Mouse (Mus musculus) CH12.LX (cell line): ENCODE measurements around the gene Clba1. TPM values are rescaled to one million over a fixed set of nuclear protein-coding genes. Genes with fewer than 3 reads are reported as not detected.

ENCODE experiments used
- DNase-seq: peaks from one replicate; pipeline ENCODE4 v3.0.0-alpha.2; 2013; ENCODE audit errors: extremely low read depth
- H3K27ac ChIP-seq: 2 replicates; pipeline ENCODE4 v1.5.1; 2012; ENCODE audit warnings: low read depth, mild to moderate bottlenecking, control low read depth, moderate library complexity; ENCODE audit not compliant: insufficient read depth
- H3K27me3 ChIP-seq: replicated peaks from 2 replicates; pipeline ENCODE3; 2012; ENCODE audit warnings: inconsistent platforms
- H3K36me3 ChIP-seq, 2 experiments: replicated peaks in 1 of 2; 2 replicates each; pipeline versions ENCODE3 to v1.6.1; 2012; ENCODE audit warnings: inconsistent platforms in 1 of 2, low read length in 1 of 2, mild to moderate bottlenecking in 1 of 2, mixed read lengths in 1 of 2, moderate library complexity in 1 of 2; ENCODE audit not compliant: control insufficient read depth in 1 of 2, insufficient read depth in 1 of 2
- H3K4me1 ChIP-seq, 2 experiments: 2 replicates each; pipeline ENCODE4 v1.6.1; 2012; ENCODE audit warnings: inconsistent platforms in 1 of 2, moderate library complexity in 1 of 2; ENCODE audit not compliant: insufficient read depth in 2 of 2, control insufficient read depth in 1 of 2
- H3K4me2 ChIP-seq: 2 replicates; pipeline ENCODE4 v1.6.1; 2012; ENCODE audit warnings: low read depth, mild to moderate bottlenecking, control low read depth; ENCODE audit not compliant: poor library complexity, insufficient read depth, severe bottlenecking
- H3K4me3 ChIP-seq, 3 experiments: fragments of 150-350 bp in 1 of 3; sonication (generic) in 1 of 3; replicated peaks in 1 of 3; 2 replicates each; pipeline versions ENCODE3 to v1.5.1; 2011 to 2012; ENCODE audit warnings: low read depth in 2 of 3, low read length in 2 of 3, mild to moderate bottlenecking in 2 of 3, moderate library complexity in 2 of 3, control low read depth in 1 of 3, improper control_type of control experiment in 1 of 3, inconsistent platforms in 1 of 3, mixed read lengths in 1 of 3; ENCODE audit not compliant: poor library complexity in 1 of 3
- H3K79me2 ChIP-seq: replicated peaks from 2 replicates; pipeline ENCODE4 v1.6.1; 2012; ENCODE audit warnings: mild to moderate bottlenecking, moderate library complexity; ENCODE audit not compliant: control insufficient read depth, poor library complexity, insufficient read depth, severe bottlenecking; ENCODE audit errors: extremely low read depth
- H3K9ac ChIP-seq: 2 replicates; pipeline ENCODE4 v1.6.1; 2012; ENCODE audit warnings: low read depth, mild to moderate bottlenecking, control low read depth, moderate library complexity; ENCODE audit not compliant: insufficient read depth
- H3K9me3 ChIP-seq: replicated peaks from 2 replicates; pipeline ENCODE3; 2012; ENCODE audit warnings: low read length, inconsistent platforms, mixed read lengths
- CHD2 ChIP-seq: IDR thresholded peaks from 2 replicates; pipeline ENCODE4 v1.6.1; 2011; ENCODE audit warnings: low read length, improper control_type of control experiment
- CTCF ChIP-seq, 2 experiments: IDR thresholded peaks in 1 of 2; conservative IDR thresholded peaks in 1 of 2; 2 replicates each; pipeline ENCODE4 v1.5.1; 2011 to 2012; ENCODE audit warnings: low read depth in 2 of 2, low read length in 2 of 2, improper control_type of control experiment in 1 of 2, inconsistent platforms in 1 of 2, mild to moderate bottlenecking in 1 of 2, moderate library complexity in 1 of 2
- EP300 ChIP-seq: IDR thresholded peaks from 2 replicates; pipeline ENCODE4 v1.6.1; 2011; ENCODE audit warnings: low read length, improper control_type of control experiment
- ETS1 ChIP-seq: conservative IDR thresholded peaks from 2 replicates; pipeline ENCODE4 v1.6.1; 2012; ENCODE audit warnings: low read depth, mild to moderate bottlenecking, inconsistent platforms, low read length, improper control_type of control experiment, moderate library complexity
- HCFC1 ChIP-seq: IDR thresholded peaks from 2 replicates; pipeline ENCODE4 v1.6.1; 2012; ENCODE audit warnings: low read depth, mild to moderate bottlenecking, inconsistent platforms, low read length, improper control_type of control experiment
- JUN ChIP-seq: IDR thresholded peaks from 2 replicates; pipeline ENCODE4 v1.6.1; 2011; ENCODE audit warnings: low read depth, mild to moderate bottlenecking, low read length, improper control_type of control experiment, moderate library complexity; ENCODE audit not compliant: insufficient read depth
- JUND ChIP-seq: conservative IDR thresholded peaks from 2 replicates; pipeline ENCODE4 v1.6.1; 2011; ENCODE audit warnings: low read depth, low read length, improper control_type of control experiment
- MAFK ChIP-seq: IDR thresholded peaks from 2 replicates; pipeline ENCODE4 v1.6.1; 2011; ENCODE audit warnings: low read length, improper control_type of control experiment; ENCODE audit not compliant: insufficient replicate concordance
- MAX ChIP-seq: IDR thresholded peaks from 2 replicates; pipeline ENCODE4 v1.6.1; 2011; ENCODE audit warnings: low read length, improper control_type of control experiment
- MAZ ChIP-seq: IDR thresholded peaks from 2 replicates; pipeline ENCODE4 v1.6.1; 2012; ENCODE audit warnings: low read depth, mild to moderate bottlenecking, inconsistent platforms, low read length, improper control_type of control experiment, moderate library complexity
- MXI1 ChIP-seq: IDR thresholded peaks from 2 replicates; pipeline ENCODE4 v1.6.1; 2011; ENCODE audit warnings: mild to moderate bottlenecking, low read depth, low read length, improper control_type of control experiment
- MYC ChIP-seq: IDR thresholded peaks from 2 replicates; pipeline ENCODE4 v1.6.1; 2011; ENCODE audit warnings: low read depth, mild to moderate bottlenecking, improper control_type of control experiment, low read length
- PAX5 ChIP-seq: IDR thresholded peaks from 2 replicates; pipeline ENCODE4 v1.6.1; 2012; ENCODE audit warnings: low read length, inconsistent platforms, mixed read lengths
- POLR2AphosphoS2 ChIP-seq: IDR thresholded peaks from 2 replicates; pipeline ENCODE4 v1.6.1; 2011; ENCODE audit warnings: low read depth, low read length, improper control_type of control experiment
- SMC3 ChIP-seq: IDR thresholded peaks from 2 replicates; pipeline ENCODE4 v1.6.1; 2011; ENCODE audit warnings: low read depth, low read length, improper control_type of control experiment
- TBP ChIP-seq: conservative IDR thresholded peaks from 2 replicates; pipeline ENCODE4 v1.6.1; 2011; ENCODE audit warnings: low read depth, low read length, improper control_type of control experiment
- TCF12 ChIP-seq: IDR thresholded peaks from 2 replicates; pipeline ENCODE4 v1.6.1; 2014; ENCODE audit warnings: low read depth, mild to moderate bottlenecking, inconsistent platforms, low read length, improper control_type of control experiment
- UBTF ChIP-seq: IDR thresholded peaks from 2 replicates; pipeline ENCODE4 v1.6.1; 2012; ENCODE audit warnings: low read depth, mild to moderate bottlenecking, inconsistent platforms, low read length, improper control_type of control experiment, moderate library complexity
- USF1 ChIP-seq: IDR thresholded peaks from 2 replicates; pipeline ENCODE4 v1.6.1; 2014; ENCODE audit warnings: low read depth, mild to moderate bottlenecking, inconsistent platforms, low read length, improper control_type of control experiment
- USF2 ChIP-seq: conservative IDR thresholded peaks from 2 replicates; pipeline ENCODE4 v1.6.1; 2011; ENCODE audit warnings: low read depth, low read length, improper control_type of control experiment
- ZC3H11A ChIP-seq: IDR thresholded peaks from 2 replicates; pipeline ENCODE4 v1.6.1; 2012; ENCODE audit warnings: low read depth, mild to moderate bottlenecking, inconsistent platforms, low read length, improper control_type of control experiment
- ZMIZ1 ChIP-seq: IDR thresholded peaks from 2 replicates; pipeline ENCODE4 v1.6.1; 2012; ENCODE audit warnings: low read depth, mild to moderate bottlenecking, inconsistent platforms, low read length, improper control_type of control experiment
- dilution Hi-C: fragments of 300-500 bp; cut with MboI; formaldehyde crosslinking; loops from 2 replicates; pipeline ENCODE4 v1.14.3; 2020; ENCODE audit warnings: low sequenced_read_pairs; ENCODE audit not compliant: extremely low pct_unique_long_range_greater_than_20kb, extremely low pct_ligation_motif_present
- in situ Hi-C: fragments of 300-500 bp; cut with MboI; formaldehyde crosslinking; loops from 3 replicates; pipeline ENCODE4 v1.14.3; 2019; ENCODE audit warnings: low sequenced_read_pairs, low pct_ligation_motif_present, low pct_unique_long_range_greater_than_20kb, mixed read lengths
- polyA plus RNA-seq: library from polyadenylated mRNA; unstranded; fragments of >175 nt; gene quantifications from 2 replicates; pipeline ENCODE4 v1.2.1, GENCODE M21; 2012; ENCODE audit warnings: low read depth; ENCODE audit not compliant: insufficient read length
- total RNA-seq, 2 experiments: library from RNA; depleted of rRNA; stranded (reverse); fragments of 300-350 nt in 1 of 2; fragments of >200 nt in 1 of 2; gene quantifications; 2 replicates each; pipeline ENCODE4 v1.2.3; 2012 to 2014

The Clba1 gene
- total and polyA plus RNA-seq, 3 experiments = 2.5 to 3.5 (median 3.5) TPM

GRCm38 (mm10) chr12:112767036-112767890 lies 41.5 kb upstream of the Clba1 start:
- no peaks in the 10 kb centered on the region for H3K79me2 ChIP-seq
- no peak for DNase-seq
- no peaks in the 10 kb centered on the region for H3K27me3 ChIP-seq

GRCm38 (mm10) chr12:112768166-112768565 lies 40.6 kb upstream of the Clba1 start:
- H3K9me3 ChIP-seq = peaks cover 13% of the 10 kb centered on the region
- dilution Hi-C loops = no loop called here
- in situ Hi-C loops = no loop called here

More at GRCm38 (mm10) chr12:112767036-112767890, 41.5 kb upstream of the Clba1 start:
- Histone ChIP-seq H3K9ac (no peak overlapping the region), H3K4me1 (peaks cover 12 to 19% of the 10 kb centered on the region in 2 experiments), H3K4me3 (no peak overlapping the region), H3K4me2 (no peak overlapping the region), H3K36me3 (peaks cover 59 to 92% of the 10 kb centered on the region in 2 experiments), H3K27ac (no peak overlapping the region), H3K9me3 (peaks cover 4% of the 10 kb centered on the region)
- dilution Hi-C loops (no loop called here), in situ Hi-C loops (no loop called here)
- no peak for TF ChIP-seq PAX5
- no peak for TF ChIP-seq EP300
- TF ChIP-seq TBP = no peak
- TF ChIP-seq USF1 = no peak
- no peak for TF ChIP-seq MYC
- TF ChIP-seq JUN = no peak
- TF ChIP-seq TCF12 = no peak
- TF ChIP-seq CHD2 = no peak
- TF ChIP-seq HCFC1 = no peak
- no peak for TF ChIP-seq UBTF
- no peak for TF ChIP-seq POLR2AphosphoS2
- no peak for TF ChIP-seq MAZ
- TF ChIP-seq ZMIZ1 = no peak
- TF ChIP-seq MAFK = no peak
- no peak for TF ChIP-seq MXI1

More at GRCm38 (mm10) chr12:112768166-112768565, 40.6 kb upstream of the Clba1 start:
- no peak for DNase-seq
- Histone ChIP-seq H3K36me3 (peaks cover 59 to 92% of the 10 kb centered on the region in 2 experiments), H3K4me2 (no peak overlapping the region), H3K4me3 (no peak overlapping the region), H3K79me2 (no peaks in the 10 kb centered on the region), H3K27me3 (no peaks in the 10 kb centered on the region), H3K4me1 (peaks cover 10 to 13% of the 10 kb centered on the region in 2 experiments), H3K9ac (no peak overlapping the region), H3K27ac (no peak overlapping the region)
- TF ChIP-seq JUND (no peak), JUN (no peak), MAX (no peak), UBTF (no peak), ZC3H11A (no peak), POLR2AphosphoS2 (no peak), USF2 (no peak), USF1 (no peak), CTCF (conservative IDR thresholded peaks at IDR 0.05 in 1 of 2, IDR thresholded peaks at IDR 0.05 in 1 of 2; ENCODE audit: low read depth in 2 of 2, low read length in 2 of 2) (no peak), SMC3 (no peak), TCF12 (no peak), MAFK (no peak), MAZ (no peak), ETS1 (no peak)
